Mouse (Mus musculus) ES-Bruce4 (cell line): ENCODE measurements around the gene Taar1. TPM values are rescaled to one million over a fixed set of nuclear protein-coding genes. Genes with fewer than 3 reads are reported as not detected.

Experiments
- H3K27ac ChIP-seq: 2 replicates; pipeline ENCODE4 v1.5.1; 2012; ENCODE audit warnings: low read length, inconsistent platforms; ENCODE audit not compliant: insufficient read depth
- H3K27me3 ChIP-seq: 2 replicates; pipeline ENCODE4 v1.6.1; 2012; ENCODE audit warnings: mild to moderate bottlenecking, low read length, inconsistent platforms; ENCODE audit not compliant: control insufficient read depth, poor library complexity, insufficient read depth, severe bottlenecking
- H3K36me3 ChIP-seq: 2 replicates; pipeline ENCODE4 v1.6.1; 2012; ENCODE audit warnings: inconsistent platforms, mild to moderate bottlenecking, low read length, moderate library complexity; ENCODE audit not compliant: control insufficient read depth, poor library complexity, insufficient read depth, severe bottlenecking
- H3K4me1 ChIP-seq: one replicate; pipeline ENCODE4 v1.8.1; 2011; ENCODE audit warnings: low read length; ENCODE audit not compliant: control insufficient read depth, insufficient read depth
- H3K4me3 ChIP-seq: 2 replicates; pipeline ENCODE4 v1.5.1; 2011; ENCODE audit warnings: low read depth, mild to moderate bottlenecking, low read length
- H3K9ac ChIP-seq: 2 replicates; pipeline ENCODE4 v1.6.1; 2012; ENCODE audit warnings: low read depth, mild to moderate bottlenecking, inconsistent platforms; ENCODE audit not compliant: poor library complexity, severe bottlenecking
- H3K9me3 ChIP-seq: replicated peaks from 2 replicates; pipeline ENCODE4 v1.6.1; 2012; ENCODE audit warnings: mild to moderate bottlenecking, low read length, inconsistent platforms; ENCODE audit not compliant: control insufficient read depth, poor library complexity, insufficient read depth, severe bottlenecking
- CTCF ChIP-seq: IDR thresholded peaks from one replicate; pipeline ENCODE4 v1.8.1; 2011; ENCODE audit warnings: low read depth, low read length
- EP300 ChIP-seq: IDR thresholded peaks from 2 replicates; pipeline ENCODE4 v1.6.1; 2011; ENCODE audit warnings: low read depth, low read length; ENCODE audit not compliant: insufficient read depth
- POLR2A ChIP-seq: IDR thresholded peaks from one replicate; pipeline ENCODE4 v1.8.1; 2011; ENCODE audit warnings: low read length; ENCODE audit not compliant: insufficient read depth
- polyA plus RNA-seq: library from polyadenylated mRNA; stranded (reverse); fragments of >200 nt; gene quantifications from 2 replicates; pipeline ENCODE4 v1.2.4, GENCODE M21; 2011; ENCODE audit warnings: low read depth; ENCODE audit not compliant: missing spikeins, insufficient read depth, insufficient read length

Gene Taar1
- polyA plus RNA-seq, 1 experiment, result not detected

DNA sequence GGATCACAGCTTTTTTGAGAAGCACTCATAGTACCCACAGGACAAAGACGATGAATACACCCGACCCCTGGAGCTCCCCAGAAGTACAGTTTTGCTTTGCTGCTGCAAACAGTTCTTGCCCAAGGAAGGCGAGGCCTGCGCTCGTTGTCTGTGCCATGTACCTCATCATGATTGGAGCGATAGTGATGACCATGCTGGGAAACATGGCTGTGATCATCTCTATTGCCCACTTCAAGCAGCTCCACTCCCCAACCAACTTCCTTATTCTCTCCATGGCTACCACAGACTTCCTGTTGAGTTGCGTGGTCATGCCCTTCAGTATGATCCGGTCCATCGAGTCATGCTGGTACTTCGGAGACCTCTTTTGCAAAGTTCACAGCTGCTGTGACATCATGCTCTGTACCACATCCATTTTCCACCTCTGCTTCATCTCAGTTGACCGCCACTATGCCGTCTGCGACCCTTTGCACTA, 40.3 kb downstream of the Taar1 start, which contains the start of gene Taar4:
Gene Taar4, plus strand, starts transcription at position 51 of the 472 bp plus-strand sequence.
- Histone ChIP-seq H3K4me1 (no peaks in the 10 kb centered on the region), H3K27me3 (no peaks in the 10 kb centered on the region), H3K27ac (no peak within 1 kb of the TSS), H3K9me3 (no peaks in the 10 kb centered on the region), H3K36me3 (no peaks in the 10 kb centered on the region), H3K9ac (no peak within 1 kb of the TSS), H3K4me3 (no peak within 1 kb of the TSS)
- TF ChIP-seq EP300 (no peak), POLR2A (no peak)

- no peaks in the 10 kb centered on the region for H3K36me3 ChIP-seq
- H3K4me1 ChIP-seq, result no peaks in the 10 kb centered on the region
- no peak overlapping the region for H3K4me3 ChIP-seq
- no peak overlapping the region for H3K9ac ChIP-seq
- TF ChIP-seq POLR2A (no peak), EP300 (no peak), CTCF (no peak)
- H3K27me3 ChIP-seq, result no peaks in the 10 kb centered on the region
- H3K9me3 ChIP-seq, result no peaks in the 10 kb centered on the region
- H3K27ac ChIP-seq, result no peak overlapping the region
These were observed 43.3 kb downstream of the Taar1 start for GRCm38 (mm10) chr10:23963444-23963843.

DNA sequence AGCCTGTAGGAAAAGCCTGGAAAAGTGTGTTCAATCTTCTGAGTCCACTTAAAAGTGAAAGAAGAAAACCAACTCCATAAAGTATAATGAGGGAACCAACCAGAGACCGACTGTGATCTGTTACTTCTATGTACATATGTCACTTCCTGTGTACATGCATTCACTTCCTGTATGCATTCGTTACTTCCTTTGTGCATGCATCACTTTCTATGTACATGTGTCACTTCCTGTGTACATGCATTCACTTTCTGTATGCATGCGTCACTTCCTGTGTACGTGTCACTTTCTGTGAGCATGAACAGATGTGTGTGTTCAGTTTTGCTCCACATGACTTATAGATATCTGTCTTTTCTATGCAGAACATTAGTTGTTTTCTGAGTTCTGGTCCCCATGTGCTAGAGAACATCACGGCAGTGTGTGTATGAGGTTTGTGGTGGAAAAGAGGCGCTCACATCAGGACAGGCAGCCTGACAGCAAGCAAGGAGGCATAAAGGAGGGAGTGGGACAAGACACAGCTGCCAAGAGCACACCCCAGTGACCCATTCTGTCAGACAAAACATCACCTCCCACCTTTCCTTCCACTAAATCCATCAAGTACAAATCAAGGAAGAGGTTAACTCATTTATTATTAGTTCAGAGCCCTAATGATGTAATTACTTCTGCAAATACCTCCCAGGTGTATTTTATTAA, 44.9 kb downstream of the Taar1 start:
- Histone ChIP-seq H3K4me1 (no peaks in the 10 kb centered on the region), H3K27me3 (no peaks in the 10 kb centered on the region), H3K9me3 (no peaks in the 10 kb centered on the region), H3K4me3 (no peak overlapping the region), H3K9ac (no peak overlapping the region), H3K36me3 (no peaks in the 10 kb centered on the region), H3K27ac (no peak overlapping the region)
- TF ChIP-seq CTCF, result no peak
- no peak for TF ChIP-seq EP300
- TF ChIP-seq POLR2A, result no peak

DNA sequence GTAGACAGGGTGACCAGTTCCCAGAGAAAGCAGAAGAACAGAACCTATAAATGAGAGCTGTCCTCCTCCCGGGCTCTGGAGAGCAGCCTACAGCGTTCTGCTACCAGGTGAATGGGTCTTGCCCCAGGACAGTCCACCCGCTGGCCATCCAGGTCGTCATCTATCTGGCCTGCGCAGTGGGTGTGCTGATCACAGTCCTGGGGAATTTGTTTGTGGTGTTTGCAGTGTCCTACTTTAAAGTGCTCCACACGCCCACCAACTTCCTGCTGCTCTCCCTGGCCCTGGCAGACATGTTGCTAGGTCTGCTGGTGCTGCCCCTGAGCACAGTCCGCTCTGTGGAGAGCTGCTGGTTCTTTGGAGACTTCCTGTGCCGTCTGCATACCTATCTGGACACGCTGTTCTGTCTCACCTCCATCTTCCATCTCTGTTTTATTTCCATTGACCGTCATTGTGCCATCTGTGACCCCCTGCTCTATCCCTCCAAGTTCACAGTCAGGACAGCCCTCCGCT, 50.6 kb downstream of the Taar1 start, which contains the start of gene Taar5:
Gene Taar5, plus strand, starts transcription at position 51 of the 510 bp plus-strand sequence.
- TF ChIP-seq EP300 (no peak), CTCF (no peak), POLR2A (no peak)
- Histone ChIP-seq H3K27ac (no peak within 1 kb of the TSS), H3K9me3 (no peaks in the 10 kb centered on the region), H3K4me1 (no peaks in the 10 kb centered on the region), H3K36me3 (no peaks in the 10 kb centered on the region), H3K4me3 (no peak within 1 kb of the TSS), H3K27me3 (no peaks in the 10 kb centered on the region), H3K9ac (no peak within 1 kb of the TSS)

Other genes starting within 250 kb of the Taar1 start
- 316 and 459 TPM in 2 replicates for gene Rps12, start 133.1 kb upstream of the Taar1 start, polyA plus RNA-seq
- gene Slc18b1, start 123.4 kb upstream of the Taar1 start, polyA plus RNA-seq, result 2.9 and 3.4 TPM in 2 replicates
- gene Vnn3, start 68.9 kb upstream of the Taar1 start, polyA plus RNA-seq, result not detected in 2 replicates
- 13.0 and 13.5 TPM in 2 replicates for gene Vnn1, start 25.7 kb upstream of the Taar1 start, polyA plus RNA-seq
- gene Taar2, start 18.2 kb downstream of the Taar1 start, polyA plus RNA-seq, result not detected in 2 replicates
- gene Taar3, start 29.2 kb downstream of the Taar1 start, polyA plus RNA-seq, result not detected in 2 replicates
- not detected in 2 replicates for gene Taar4, start 40.1 kb downstream of the Taar1 start, polyA plus RNA-seq
- gene Taar5, start 50.4 kb downstream of the Taar1 start, polyA plus RNA-seq, result not detected in 2 replicates
- gene Taar6, start 65.3 kb downstream of the Taar1 start, polyA plus RNA-seq, result not detected in 2 replicates
- not detected in 2 replicates for gene Taar7a, start 73.1 kb downstream of the Taar1 start, polyA plus RNA-seq
- not detected in 2 replicates for gene Taar7b, start 79.6 kb downstream of the Taar1 start, polyA plus RNA-seq
- gene Taar7d, start 106.9 kb downstream of the Taar1 start, polyA plus RNA-seq, result not detected in 2 replicates
- not detected in 2 replicates for gene Taar7e, start 117.3 kb downstream of the Taar1 start, polyA plus RNA-seq
- gene Taar7f, start 129.2 kb downstream of the Taar1 start, polyA plus RNA-seq, result not detected in 2 replicates
- gene Taar8a, start 156.1 kb downstream of the Taar1 start, polyA plus RNA-seq, result not detected in 2 replicates
- not detected in 2 replicates for gene Taar8b, start 171.9 kb downstream of the Taar1 start, polyA plus RNA-seq
- gene Taar8c, start 181.6 kb downstream of the Taar1 start, polyA plus RNA-seq, result not detected in 2 replicates
- not detected in 2 replicates for gene Taar9, start 189.2 kb downstream of the Taar1 start, polyA plus RNA-seq
- gene Stx7, start 228.9 kb downstream of the Taar1 start, polyA plus RNA-seq, result 78.3 and 99.4 TPM in 2 replicates